Mouse (Mus musculus) heart, postnatal 36 days (tissue): Measurements from ENCODE around the gene Sgk1. TPM values are rescaled to one million over a fixed set of nuclear protein-coding genes. Genes with fewer than 3 reads are reported as not detected.
A peak's percentile ranks its signal among the peaks of the same experiment; 100 is the strongest.

Experiments used
- DNase-seq, 2 experiments: peaks; one replicate each; pipeline ENCODE4 v3.0.0; 2021 to 2022
- intact Hi-C: fragments of 180-260 bp; cut with DNase I; formaldehyde crosslinking; loops from one replicate; pipeline ENCODE4 v1.15.1; 2025
- total RNA-seq, 2 experiments: library from RNA; stranded (reverse); gene quantifications; 2 replicates each; pipeline ENCODE4 v1.2.3; 2021

Sgk1 gene
- 10 to 100 TPM; 38.8 to 74.4 TPM for total RNA-seq

DNA sequence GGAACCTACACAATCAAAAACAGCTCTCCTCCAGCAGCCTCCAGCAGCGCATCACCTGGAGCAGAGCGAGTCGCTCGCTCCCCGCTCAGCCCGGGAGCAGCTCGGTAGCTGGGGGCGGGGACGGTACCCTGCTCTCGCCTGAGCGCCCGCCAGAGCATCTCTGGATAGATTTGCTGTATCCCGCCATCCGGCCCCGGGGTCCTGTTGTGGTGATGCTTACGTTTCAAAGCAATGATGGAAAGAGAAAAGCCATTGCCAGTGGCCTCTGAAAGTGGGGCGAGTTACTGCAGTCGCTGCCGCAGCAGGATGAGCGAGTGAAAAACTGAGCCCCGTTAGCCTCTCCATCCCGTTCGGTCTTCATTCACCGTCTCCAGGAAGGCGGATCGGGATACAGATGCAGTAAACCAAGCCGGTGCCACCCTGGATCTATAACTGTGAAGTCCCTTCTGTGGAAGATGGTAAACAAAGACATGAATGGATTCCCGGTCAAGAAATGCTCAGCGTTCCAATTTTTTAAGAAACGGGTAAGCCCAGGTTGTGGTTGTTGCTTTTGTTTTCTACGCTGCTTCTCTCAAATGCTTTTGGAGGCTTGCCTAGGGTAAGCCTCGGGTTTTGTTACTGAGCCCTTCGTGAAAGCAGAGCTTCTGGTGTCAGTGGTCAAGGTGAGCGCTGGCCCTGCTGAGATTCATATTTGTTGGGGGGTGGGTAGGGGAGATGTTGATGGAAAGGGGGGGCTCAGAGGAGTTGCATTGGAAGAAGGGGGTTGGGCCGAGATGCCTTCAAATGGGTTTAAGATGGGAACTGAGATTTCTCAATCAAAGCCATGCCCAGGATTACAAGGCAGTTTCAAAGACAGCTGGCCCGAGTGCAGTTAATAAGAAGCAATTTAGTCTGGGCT lies at the start of gene Sgk1:
Sgk1 (plus strand) TSS at position 1 of the 898 bp plus-strand sequence.
- intact Hi-C loops: no loop called here
- peak; percentile 24 to 25 for DNase-seq

GRCm38 (mm10) chr10:21832282-21832681 lies 49.7 kb upstream of the Sgk1 start:
- no peak for DNase-seq
- intact Hi-C loops: no loop called here

DNA sequence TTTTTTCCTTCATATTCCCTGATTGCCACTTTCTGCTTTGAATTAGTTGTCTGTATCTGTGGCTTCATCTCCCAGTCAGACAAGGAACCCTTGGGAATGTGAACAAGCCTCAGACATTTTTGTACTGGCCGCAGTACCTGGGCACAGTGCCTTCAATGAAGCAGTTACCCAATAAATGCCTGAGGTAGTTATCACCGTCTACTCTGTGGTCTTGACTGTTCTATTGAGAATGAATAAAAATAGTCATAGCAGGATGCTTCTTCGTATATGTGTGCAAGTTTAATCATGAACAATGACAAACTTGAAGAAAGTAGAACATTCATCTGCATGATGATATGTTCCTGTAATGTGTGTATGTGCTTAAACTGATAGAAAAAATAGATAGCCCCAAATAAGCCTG lies 48.2 kb upstream of the Sgk1 start:
- intact Hi-C loops: no loop called here
- DNase-seq: no peak

- intact Hi-C loops: no loop called here
- no peak for DNase-seq
Measured at GRCm38 (mm10) chr10:21835077-21835476, 46.9 kb upstream of the Sgk1 start.

- intact Hi-C loops: no loop called here
- DNase-seq: no peak
Measured at GRCm38 (mm10) chr10:21839248-21840155, 42.5 kb upstream of the Sgk1 start.

GRCm38 (mm10) chr10:21843326-21843725 lies 38.7 kb upstream of the Sgk1 start:
- no peak for DNase-seq
- intact Hi-C loops: no loop called here

DNA sequence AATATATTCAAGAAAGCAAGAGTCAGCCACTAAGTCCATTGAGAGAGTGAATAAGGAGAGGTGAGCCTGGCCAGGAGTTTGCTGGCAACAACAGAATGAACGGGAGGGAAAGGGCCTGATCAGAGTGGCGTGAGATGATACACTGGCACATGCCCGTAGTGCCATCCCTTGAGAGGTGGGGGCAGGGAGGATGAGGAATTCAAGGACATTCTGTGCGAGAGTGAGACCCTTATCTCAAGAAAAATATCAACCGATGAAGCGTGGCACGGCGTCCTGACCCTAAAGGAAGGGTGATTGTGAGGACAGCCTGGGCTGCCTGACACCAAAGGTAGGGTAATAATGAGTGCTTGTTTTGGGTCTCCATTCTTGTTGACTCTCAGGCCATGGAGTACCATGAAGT lies 38.1 kb upstream of the Sgk1 start:
- DNase-seq: no peak

DNA sequence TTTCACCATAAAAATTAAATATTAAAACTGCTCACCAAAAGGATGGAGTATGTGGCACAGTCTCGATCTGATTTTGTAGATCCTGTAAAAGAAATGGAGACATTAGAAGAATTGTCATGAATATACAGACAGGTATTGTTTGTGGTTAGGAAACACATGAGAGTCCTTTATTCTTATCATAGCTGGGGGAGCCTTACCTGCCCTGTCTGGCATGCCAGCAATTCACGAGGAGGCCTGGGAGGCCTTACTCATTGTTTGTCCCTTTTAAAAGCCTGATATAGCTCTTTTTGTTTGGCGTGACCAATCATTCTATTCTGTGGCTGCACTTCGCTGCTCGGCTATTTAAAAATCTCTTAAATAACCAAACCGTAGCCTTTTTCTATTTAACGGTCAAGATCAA lies 37.6 kb upstream of the Sgk1 start:
- intact Hi-C loops: no loop called here

More for the DNA sequence above, 38.1 kb upstream of the Sgk1 start:
- intact Hi-C loops: no loop called here

GRCm38 (mm10) chr10:21845601-21846282 lies 36.2 kb upstream of the Sgk1 start:
- no peak for DNase-seq
- intact Hi-C loops: no loop called here

More for the DNA sequence above, 37.6 kb upstream of the Sgk1 start:
- DNase-seq: no peak

DNA sequence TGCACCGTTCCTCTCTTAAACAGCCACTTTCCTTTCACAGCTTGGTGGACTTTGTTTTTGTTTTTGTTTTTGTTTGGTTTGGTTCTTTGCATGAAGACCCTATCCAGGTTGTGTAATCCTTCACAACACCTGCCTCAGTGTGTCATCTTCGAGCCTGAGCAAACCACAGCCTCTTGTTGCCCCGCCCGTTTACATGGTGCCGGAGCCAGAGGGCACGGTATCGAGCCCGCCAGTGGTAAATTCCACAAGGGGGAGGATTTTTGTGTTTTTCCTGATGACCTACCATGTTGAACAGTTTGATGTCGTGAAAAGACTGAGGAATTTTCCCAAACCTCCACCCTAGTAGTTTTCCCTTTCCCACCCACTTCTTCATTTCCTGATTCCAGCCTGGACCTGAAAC lies 35.6 kb upstream of the Sgk1 start:
- intact Hi-C loops: no loop called here

DNA sequence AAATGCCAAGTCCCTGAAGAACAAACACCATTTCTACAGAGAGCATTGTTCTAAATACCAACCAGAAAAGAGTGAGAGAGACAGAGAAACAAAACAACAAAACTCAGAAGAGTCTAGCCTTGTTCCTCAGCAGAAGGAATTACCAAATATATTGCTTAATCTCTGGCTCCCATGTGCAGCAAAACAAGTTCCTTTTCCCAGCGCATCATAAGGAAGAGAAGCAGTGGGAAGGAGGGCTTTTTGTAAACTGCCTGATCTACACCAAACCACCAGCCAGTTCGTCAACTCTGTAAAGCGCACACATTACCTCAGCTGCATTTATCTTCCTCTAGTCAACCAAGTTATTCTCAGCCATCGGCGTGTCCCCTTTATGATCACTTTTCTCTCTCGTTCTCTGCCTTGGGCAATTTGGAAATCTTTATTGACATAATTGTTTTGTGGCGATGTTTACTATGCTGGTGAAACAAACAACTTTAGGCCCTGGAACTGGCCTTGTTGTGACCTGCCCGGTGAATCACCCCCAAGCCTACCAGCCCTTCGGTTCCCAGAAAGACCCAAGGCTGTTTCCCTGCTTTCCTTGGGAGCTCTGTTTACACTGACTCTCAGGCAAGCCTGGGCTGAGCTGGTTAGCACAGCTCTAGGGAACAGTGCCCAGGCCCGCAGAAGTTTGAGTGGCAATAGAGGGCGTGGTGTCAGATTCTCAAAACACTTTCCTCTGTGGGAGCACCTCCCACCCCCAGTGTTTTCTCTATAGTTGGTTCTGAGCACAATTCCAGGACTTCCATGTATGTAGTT lies 34.8 kb upstream of the Sgk1 start:
- DNase-seq: no peak
- intact Hi-C loops: no loop called here

More for the DNA sequence above, 35.6 kb upstream of the Sgk1 start:
- DNase-seq: no peak

DNA sequence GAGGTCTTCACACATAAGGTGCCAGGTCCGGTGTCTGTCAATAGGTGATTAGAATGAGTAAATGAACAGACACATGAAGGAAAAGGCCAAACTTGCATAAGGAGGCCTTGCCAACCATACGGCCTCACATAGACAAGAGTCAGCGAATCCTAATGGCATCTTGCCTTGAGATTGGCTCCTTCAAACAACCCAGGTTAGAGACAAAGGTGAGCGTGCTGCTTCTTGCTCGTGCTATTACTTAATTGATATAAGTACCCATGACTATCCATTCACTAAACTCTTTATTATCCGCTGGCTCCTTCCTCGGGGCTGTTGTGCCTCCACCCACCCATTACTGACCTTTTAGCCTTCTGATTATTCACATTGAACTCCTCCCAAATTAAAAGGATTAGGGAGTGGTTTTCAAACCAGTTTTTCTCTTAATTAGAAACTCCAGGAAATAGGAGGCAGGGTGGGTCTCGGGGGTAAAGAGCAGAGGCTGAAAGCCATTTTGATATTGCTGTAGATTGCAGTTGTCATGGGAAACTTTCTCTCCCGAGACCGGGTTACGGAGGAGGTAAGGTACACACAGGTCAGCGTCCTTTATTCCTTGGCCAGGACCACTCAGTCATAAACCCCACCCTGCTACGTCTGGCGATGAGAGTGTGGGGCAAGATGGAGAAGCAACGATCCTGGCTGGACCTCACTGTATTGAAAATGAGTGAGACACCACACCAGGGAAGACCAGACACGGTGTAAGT lies 33.9 kb upstream of the Sgk1 start:
- DNase-seq: no peak
- intact Hi-C loops: no loop called here

DNA sequence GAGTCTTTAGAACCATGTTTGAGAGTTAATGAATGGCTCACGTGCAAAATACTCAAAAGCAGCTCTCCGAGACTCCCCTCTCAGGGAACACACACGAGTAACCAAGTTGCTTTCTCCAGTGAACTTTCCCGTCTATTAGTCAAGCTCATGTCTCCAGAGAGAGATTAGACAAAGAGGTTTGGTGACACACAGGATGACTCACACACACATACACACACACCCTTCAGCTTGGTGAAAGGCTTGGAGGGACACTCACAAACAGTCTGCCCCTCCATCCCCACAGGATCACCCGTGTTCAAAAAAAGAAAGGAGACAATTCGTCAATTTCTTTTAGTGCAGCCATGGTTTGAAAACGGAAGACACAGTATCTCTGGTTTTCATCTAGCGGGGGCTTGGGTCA lies 32.7 kb upstream of the Sgk1 start:
- DNase-seq: no peak
- intact Hi-C loops: no loop called here

- intact Hi-C loops: loop anchor here (5.0 kb wide), 1 partner anchor 148 kb away; no protein-coding TSS in a partner anchor
- DNase-seq: no peak
Measured at GRCm38 (mm10) chr10:21850330-21850729, 31.7 kb upstream of the Sgk1 start.

DNA sequence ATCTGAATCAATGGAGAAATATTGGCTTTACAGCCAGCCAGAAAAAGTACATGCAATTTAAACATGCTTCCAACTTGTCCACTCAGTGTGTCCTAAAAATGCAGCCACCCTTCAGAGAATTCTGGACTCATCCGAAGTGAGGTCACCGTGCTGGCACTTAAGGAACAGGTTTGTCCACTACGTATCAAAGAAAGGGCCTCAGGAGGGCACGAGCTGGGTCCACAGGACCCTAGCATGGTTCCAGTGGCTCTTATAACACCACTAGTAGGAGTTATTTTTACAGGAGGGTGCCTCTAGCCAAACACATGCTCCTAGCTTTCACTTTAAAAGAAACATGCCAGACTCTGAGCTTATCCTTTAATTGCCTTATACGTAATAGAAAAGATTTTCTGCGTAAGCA lies 28.9 kb upstream of the Sgk1 start:
- no peak for DNase-seq
- intact Hi-C loops: loop anchor here (5.0 kb wide), 1 partner anchor 151 kb away; no protein-coding TSS in a partner anchor

DNA sequence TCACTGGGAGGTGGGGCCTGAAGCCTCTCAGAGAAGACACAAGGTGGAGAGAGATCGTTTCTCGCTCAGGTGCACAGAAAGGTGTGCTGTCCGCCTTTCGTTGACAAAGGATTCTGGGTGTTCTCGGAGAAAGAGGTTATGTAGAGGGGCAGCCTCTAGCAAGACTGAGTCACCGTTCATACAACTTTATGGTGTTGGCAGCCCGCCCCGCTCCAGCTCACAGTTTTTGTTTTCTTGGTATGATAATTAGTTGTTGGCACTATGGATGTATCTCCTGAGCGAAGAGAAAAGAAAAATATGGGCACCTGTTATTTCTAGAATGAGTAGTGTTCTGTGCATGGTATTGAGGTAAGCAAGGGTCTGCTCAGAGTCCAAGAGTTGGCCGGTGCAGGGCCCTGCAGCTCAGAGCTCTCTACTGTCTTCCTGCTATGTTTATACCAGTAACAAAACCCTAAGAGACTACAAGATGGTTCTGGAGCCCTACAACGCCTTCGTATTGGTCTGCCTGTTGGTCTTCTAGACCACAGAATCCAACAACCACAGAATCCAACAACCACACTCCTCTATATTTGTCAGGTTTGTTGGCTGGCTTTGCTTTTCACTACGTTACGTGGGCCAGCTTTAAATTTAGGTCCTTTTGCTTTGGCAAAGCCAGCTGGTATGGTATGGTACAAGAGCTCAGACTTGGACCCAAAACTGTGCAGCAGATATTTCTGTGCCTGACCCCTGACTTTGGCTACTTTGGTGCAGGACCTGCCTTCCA lies 28.2 kb upstream of the Sgk1 start:
- intact Hi-C loops: loop anchor here (5.0 kb wide), 1 partner anchor 151 kb away; no protein-coding TSS in a partner anchor
- DNase-seq: no peak

GRCm38 (mm10) chr10:21855338-21855737 lies 26.6 kb upstream of the Sgk1 start:
- DNase-seq: no peak
- intact Hi-C loops: loop anchor here (5.0 kb wide), 1 partner anchor 137 kb away; no protein-coding TSS in a partner anchor

DNA sequence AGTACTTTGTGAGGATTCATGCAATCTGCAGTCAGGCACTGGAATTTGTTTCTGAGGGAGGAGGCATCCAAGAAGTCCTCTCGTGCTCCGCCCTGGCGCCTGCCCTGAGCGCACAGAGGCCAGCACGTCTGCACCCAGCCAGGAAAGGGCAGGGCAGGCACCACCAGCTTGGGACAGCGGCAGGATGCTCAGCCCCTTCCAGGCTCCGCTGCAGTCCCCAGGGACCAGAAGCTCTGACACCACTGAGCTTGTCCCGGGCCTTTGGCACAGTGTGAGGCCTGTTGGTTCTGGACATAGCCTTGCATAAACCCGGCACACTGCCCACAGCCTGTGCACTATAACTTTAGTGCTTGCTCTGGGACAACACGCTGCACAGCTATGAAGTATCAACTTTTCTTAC lies 24.3 kb upstream of the Sgk1 start:
- DNase-seq: peak; percentile 63 to 64
- intact Hi-C loops: loop anchor here (5.0 kb wide), 1 partner anchor 135 kb away; no protein-coding TSS in a partner anchor
